Mouse (Mus musculus) forebrain, postnatal 0 days (tissue): ENCODE measurements around the gene Tbc1d9b. TPM values are rescaled to one million over a fixed set of nuclear protein-coding genes. Genes with fewer than 3 reads are reported as not detected.

Experiments used
- ATAC-seq: fragments of 200-750 bp; cut with Nextera tagmentation; 2 replicates; pipeline ENCODE4 v1.8.0; 2017; ENCODE audit warnings: mild to moderate bottlenecking, moderate library complexity
- DNase-seq: peaks from one replicate; pipeline ENCODE4 v3.0.0-alpha.2; 2015
- H3K27ac ChIP-seq: fragments of 300-500 bp; sonication (generic); 2 replicates; pipeline ENCODE4 v1.5.1; 2014; ENCODE audit warnings: low read depth, mild to moderate bottlenecking, antibody characterized with exemption, low read length, moderate library complexity, mixed read lengths
- H3K27me3 ChIP-seq: fragments of 300-500 bp; sonication (generic); 2 replicates; pipeline ENCODE4 v1.6.1; 2014; ENCODE audit warnings: mild to moderate bottlenecking, low read length, mixed read lengths; ENCODE audit not compliant: insufficient read depth
- H3K36me3 ChIP-seq: fragments of 300-500 bp; sonication (generic); 2 replicates; pipeline ENCODE4 v1.6.1; 2014; ENCODE audit warnings: mild to moderate bottlenecking, moderate library complexity; ENCODE audit not compliant: insufficient read depth
- H3K4me1 ChIP-seq: fragments of 300-500 bp; sonication (generic); 2 replicates; pipeline ENCODE4 v1.6.1; 2014; ENCODE audit warnings: antibody characterized with exemption; ENCODE audit not compliant: insufficient read depth
- H3K4me2 ChIP-seq: fragments of 300-500 bp; sonication (generic); 2 replicates; pipeline ENCODE4 v1.6.1; 2014; ENCODE audit warnings: low read depth, mild to moderate bottlenecking, moderate library complexity
- H3K4me3 ChIP-seq: fragments of 300-500 bp; sonication (generic); 2 replicates; pipeline ENCODE4 v1.5.1; 2014; ENCODE audit warnings: low read depth, low read length, mixed read lengths
- H3K9ac ChIP-seq: fragments of 300-500 bp; sonication (generic); 2 replicates; pipeline ENCODE4 v1.6.1; 2014; ENCODE audit warnings: mild to moderate bottlenecking
- H3K9me3 ChIP-seq: fragments of 300-500 bp; sonication (generic); 2 replicates; pipeline ENCODE4 v1.6.1; 2016; ENCODE audit warnings: low read length
- CTCF ChIP-seq: sonication (generic); IDR thresholded peaks from 2 replicates; pipeline ENCODE4 v1.5.1; 2016; ENCODE audit warnings: antibody characterized with exemption, control low read depth, low read depth
- WGBS: fragments of 180-500 bp; shearing (Covaris S2); extraction: QIAGEN DNeasy Blood & Tissue Kit; methylation state at CpG from one replicate; pipeline ENCODE4 v1.1.7; 2014; 5-methylcytosine and 5-hydroxymethylcytosine counted together
- polyA plus RNA-seq: library from polyadenylated mRNA; unstranded; fragments of >200 nt; fragmentation: Nextera tagmentation; extraction: Ambion mirVana; gene quantifications from 2 replicates; pipeline ENCODE4 v1.2.1, GENCODE M21; 2015
- total RNA-seq: library from RNA; depleted of rRNA; stranded (reverse); fragments of >200 nt; gene quantifications from 2 replicates; pipeline ENCODE4 v1.2.3, GENCODE M21; 2014

Gene Tbc1d9b
- total and polyA plus RNA-seq, 2 experiments from 2014 or later = 30.4 to 59.3 TPM

DNA sequence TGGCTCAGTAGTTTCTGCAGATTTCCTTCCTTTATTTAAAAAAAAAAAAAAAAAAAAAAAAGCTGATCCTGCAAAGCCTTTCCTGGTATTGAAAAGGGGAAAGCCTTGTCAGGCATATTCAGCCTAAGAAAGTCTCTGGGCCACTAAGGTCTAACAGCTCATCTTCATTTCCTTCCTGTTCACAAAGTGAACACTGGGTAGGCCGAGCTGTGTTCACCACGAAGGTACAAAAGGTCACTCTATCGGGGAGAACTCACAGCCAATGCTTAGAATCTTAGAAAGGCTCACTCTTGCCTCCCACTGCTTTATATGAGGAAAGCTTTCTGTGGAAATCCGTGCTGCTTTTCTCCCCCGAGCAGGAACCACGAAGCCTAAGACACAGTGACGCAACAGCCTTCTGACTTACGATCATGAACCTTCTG is 22.4 kb upstream of the Tbc1d9b start:
- Histone ChIP-seq H3K9ac (no peak overlapping the region), H3K4me1 (no peaks in the 10 kb centered on the region), H3K4me2 (no peak overlapping the region), H3K36me3 (peaks cover 15% of the 10 kb centered on the region), H3K4me3 (no peak overlapping the region), H3K27ac (no peak overlapping the region), H3K27me3 (no peaks in the 10 kb centered on the region), H3K9me3 (no peaks in the 10 kb centered on the region)
- TF ChIP-seq CTCF = no peak
- 80% methylated on average over 8 of the region's 8 CpGs for WGBS
- DNase-seq (no peak), ATAC-seq (no peak)

DNA sequence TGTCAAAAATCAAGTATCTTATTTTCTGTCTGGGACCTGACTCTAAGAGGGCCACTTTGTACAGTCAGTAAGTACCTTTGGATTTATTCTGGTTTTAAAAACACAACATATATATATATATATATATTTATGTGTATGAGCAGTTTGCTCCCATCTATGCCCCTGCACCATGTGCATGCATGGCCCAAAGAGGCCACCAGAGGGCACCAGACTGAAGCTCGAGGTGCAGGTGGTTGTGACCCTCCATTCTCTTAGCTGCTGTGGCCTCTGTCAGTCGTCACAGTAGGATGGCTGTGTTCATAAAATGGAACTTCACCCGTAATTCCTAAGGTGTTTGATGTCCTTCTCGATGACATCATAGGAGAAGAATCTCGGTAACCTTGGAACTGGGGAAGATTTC is 16.9 kb upstream of the Tbc1d9b start:
- Histone ChIP-seq H3K9me3 (no peaks in the 10 kb centered on the region), H3K27me3 (no peaks in the 10 kb centered on the region), H3K27ac (no peak overlapping the region), H3K4me1 (0 out of 2 replicates have a peak, but pooled peaks cover 2% of the 10 kb centered on the region), H3K4me2 (no peak overlapping the region), H3K9ac (no peak overlapping the region), H3K36me3 (peaks cover 10% of the 10 kb centered on the region), H3K4me3 (no peak overlapping the region)
- ATAC-seq (peak; percentile 38; the same call in 1 of the 2 replicates), DNase-seq (peak; percentile 65)
- peak; percentile 74 for TF ChIP-seq CTCF
- 18% methylated on average over 5 of the region's 5 CpGs for WGBS

DNA sequence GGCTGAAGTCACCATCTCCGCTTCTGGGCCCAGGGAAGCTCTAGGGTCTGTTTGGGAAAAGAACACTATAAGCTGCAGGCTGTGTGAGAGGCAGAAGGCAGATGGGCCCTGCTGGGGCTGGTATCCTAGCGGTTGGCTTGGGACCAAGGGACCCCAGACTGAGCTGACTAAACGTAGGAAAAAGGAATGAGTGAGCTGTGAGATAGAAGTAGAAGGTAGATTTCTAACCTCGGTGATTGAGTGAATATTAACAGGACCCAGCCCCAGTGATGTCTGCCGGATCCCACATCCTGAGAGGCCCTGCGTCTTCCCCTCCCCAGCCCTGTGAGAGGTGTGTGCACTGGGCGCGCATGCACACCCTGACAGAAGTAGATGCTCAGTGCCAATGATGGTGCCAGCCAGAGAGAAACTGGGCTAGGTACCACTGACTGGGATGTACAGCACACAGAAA is 8.5 kb upstream of the Tbc1d9b start:
- DNase-seq (peak; percentile 30), ATAC-seq (0 out of 2 replicates have a peak, but pooled peaks have one; percentile 43)
- 80% methylated on average over 8 of the region's 8 CpGs for WGBS
- Histone ChIP-seq H3K4me2 (no peak overlapping the region), H3K9ac (no peak overlapping the region), H3K9me3 (no peaks in the 10 kb centered on the region), H3K27ac (no peak overlapping the region), H3K27me3 (no peaks in the 10 kb centered on the region), H3K4me1 (no peaks in the 10 kb centered on the region), H3K36me3 (peaks cover 30% of the 10 kb centered on the region), H3K4me3 (no peak overlapping the region)
- TF ChIP-seq CTCF = no peak

DNA sequence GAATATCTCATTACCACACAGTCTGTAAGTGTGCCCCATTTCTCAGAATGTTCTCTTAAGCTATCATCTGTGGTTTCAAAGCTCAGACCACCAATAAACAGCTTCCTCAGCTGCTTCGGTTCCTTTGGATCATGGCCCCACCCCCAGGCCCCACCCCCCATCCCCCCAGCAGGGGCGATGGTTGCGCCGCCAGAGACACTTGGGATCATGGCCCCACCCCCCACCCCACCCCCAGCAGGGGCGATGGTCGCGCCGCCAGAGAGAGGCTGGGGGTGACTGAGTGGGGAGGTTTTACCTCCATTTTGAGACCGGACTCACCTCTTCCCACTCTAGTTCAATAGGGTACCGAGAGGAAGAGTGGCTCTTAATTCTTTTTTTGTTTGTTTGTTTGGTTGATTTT is 3.4 kb upstream of the Tbc1d9b start:
- TF ChIP-seq CTCF = no peak
- 6% methylated on average over 10 of the region's 10 CpGs for WGBS

DNA sequence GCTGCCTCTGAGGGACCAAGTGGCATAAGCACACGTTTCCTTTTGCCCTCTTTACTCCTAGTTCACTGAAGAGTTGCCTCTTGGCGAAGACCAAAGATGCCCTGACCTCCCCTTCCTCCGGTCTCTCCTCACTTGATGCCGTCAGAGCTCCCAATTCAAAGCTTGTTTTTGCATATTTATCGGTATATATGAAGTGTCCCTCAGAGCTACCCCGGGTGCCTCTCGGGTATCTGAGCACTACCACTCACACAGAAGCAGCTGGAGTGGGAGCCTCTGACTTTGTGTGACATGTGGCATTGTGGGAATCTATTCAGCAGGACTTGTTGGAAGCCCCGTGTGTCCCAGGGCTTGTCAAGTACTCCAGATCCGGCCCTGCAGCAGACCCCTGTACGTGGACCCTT is 605 bp downstream of the Tbc1d9b start:
- H3K27ac ChIP-seq = peak overlapping the region; percentile 83; the same call in 1 of the 2 replicates
- peak overlapping the region; percentile 68 for H3K4me3 ChIP-seq
- no peak for TF ChIP-seq CTCF
- H3K4me2 ChIP-seq = peak overlapping the region; percentile 89
- ATAC-seq (no peak), DNase-seq (peak; percentile 43)
- 8% methylated on average over 10 of the region's 10 CpGs for WGBS
- 0 out of 2 replicates have a peak, but pooled peaks cover 2% of the 10 kb centered on the region for H3K4me1 ChIP-seq
- no peaks in the 10 kb centered on the region for H3K27me3 ChIP-seq
- no peaks in the 10 kb centered on the region for H3K9me3 ChIP-seq
- H3K36me3 ChIP-seq = peaks cover 12% of the 10 kb centered on the region
- H3K9ac ChIP-seq = peak overlapping the region; percentile 96

More for the DNA sequence above, 3.4 kb upstream of the Tbc1d9b start:
- H3K27ac ChIP-seq = no peak overlapping the region
- no peak overlapping the region for H3K9ac ChIP-seq
- DNase-seq (no peak), ATAC-seq (no peak)
- no peak overlapping the region for H3K4me3 ChIP-seq
- 0 out of 2 replicates have a peak, but pooled peaks cover 2% of the 10 kb centered on the region for H3K4me1 ChIP-seq
- no peaks in the 10 kb centered on the region for H3K9me3 ChIP-seq
- no peaks in the 10 kb centered on the region for H3K27me3 ChIP-seq
- H3K4me2 ChIP-seq = peak overlapping the region; percentile 30
- no peaks in the 10 kb centered on the region for H3K36me3 ChIP-seq

DNA sequence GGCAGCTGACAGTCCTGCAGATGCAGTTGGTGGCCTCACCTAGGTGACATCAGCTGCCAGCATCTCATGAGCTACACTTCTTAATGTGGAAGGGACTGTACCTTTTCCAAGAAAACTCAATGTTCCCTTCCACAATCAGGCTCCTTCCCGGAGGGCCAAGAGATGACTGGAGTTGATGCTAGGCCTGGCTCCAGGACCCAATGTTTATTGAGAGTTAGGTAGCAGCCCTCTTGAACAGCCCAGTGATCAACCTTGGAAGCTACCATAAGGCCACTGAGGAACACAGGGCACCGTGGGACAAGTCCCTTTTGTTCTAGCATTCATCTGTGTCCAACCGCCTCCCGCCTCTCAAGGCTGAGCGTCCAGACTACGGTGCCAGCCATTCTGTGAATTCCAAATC is 1.1 kb downstream of the Tbc1d9b start:
- Histone ChIP-seq H3K9ac (peak overlapping the region; percentile 96), H3K4me2 (peak overlapping the region; percentile 89), H3K4me3 (peak overlapping the region; percentile 68; the same call in 1 of the 2 replicates), H3K27ac (no peak overlapping the region), H3K4me1 (0 out of 2 replicates have a peak, but pooled peaks cover 2% of the 10 kb centered on the region), H3K27me3 (no peaks in the 10 kb centered on the region), H3K9me3 (no peaks in the 10 kb centered on the region), H3K36me3 (peaks cover 17% of the 10 kb centered on the region)
- DNase-seq (no peak), ATAC-seq (no peak)
- no peak for TF ChIP-seq CTCF
- WGBS = 77% methylated on average over 6 of the region's 6 CpGs

DNA sequence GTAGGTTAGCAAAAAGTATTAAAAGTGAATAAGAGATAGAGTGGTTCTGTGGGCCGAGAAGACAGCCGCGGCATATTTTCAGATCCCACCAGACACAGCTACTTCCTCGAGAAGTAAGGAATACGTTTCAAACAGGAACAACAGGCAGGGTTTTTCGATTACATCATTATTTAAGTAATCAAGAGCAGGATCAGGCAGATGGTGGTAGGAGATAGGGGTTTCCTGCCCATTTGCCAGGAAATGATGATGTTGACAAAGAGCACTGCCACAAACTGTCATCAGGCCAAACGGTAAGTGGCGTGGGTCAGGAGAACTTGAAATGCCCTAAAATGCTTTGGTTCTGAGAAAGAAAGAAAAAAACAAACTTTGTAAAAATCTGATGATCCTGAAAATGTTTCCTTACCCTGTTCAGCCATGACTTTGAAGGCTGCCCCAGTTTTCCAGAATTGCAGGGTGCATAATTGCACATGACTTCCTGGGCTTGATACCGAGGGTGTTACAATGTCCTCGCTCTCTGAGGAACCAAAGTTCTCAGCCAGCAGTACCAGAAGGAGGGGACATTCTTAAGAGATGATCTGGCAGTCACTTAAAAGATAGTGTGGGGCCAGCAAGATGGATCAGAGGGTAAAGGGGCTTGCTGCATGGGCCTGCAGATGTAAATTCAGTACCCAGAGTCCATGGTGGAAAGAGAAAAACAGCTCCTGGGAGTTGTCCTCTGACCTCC is 3.1 kb downstream of the Tbc1d9b start:
- Histone ChIP-seq H3K27me3 (no peaks in the 10 kb centered on the region), H3K9me3 (no peaks in the 10 kb centered on the region), H3K9ac (no peak overlapping the region), H3K4me1 (0 out of 2 replicates have a peak, but pooled peaks cover 2% of the 10 kb centered on the region), H3K36me3 (peaks cover 37% of the 10 kb centered on the region), H3K4me3 (no peak overlapping the region), H3K27ac (no peak overlapping the region), H3K4me2 (no peak overlapping the region)
- ATAC-seq (no peak), DNase-seq (no peak)
- WGBS = 81% methylated on average over 10 of the region's 10 CpGs
- no peak for TF ChIP-seq CTCF
